13 mouse cellular contexts compared by ENCODE assay signal in the genomic region with DNA sequence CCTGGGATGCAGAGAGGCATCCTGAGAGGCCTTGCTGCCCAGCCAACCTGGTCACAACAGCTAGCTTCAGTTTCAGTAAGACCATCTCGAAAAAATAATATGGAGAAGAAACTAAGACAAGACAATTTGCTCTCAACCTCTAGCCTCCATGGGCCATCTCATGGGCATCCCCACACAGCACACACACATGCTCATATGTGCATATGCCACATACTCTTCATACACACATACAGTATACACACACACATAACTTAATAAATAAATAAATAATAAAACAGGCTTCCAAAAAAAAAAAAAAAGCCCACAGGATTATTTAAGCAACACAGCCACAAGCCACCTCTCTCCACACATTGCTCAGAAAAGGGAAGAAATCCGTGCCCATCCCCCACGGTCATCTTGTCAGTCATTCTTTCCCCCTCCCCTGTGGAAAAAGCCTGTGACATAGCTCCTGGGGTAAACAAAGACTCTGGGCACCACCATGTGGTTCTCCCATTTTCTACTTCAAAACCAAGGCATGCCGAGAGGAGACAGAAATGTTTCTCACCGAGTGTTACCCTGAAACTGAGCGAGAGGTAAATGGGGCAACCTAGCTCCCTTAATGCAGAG. TPM values are rescaled to one million over a fixed set of nuclear protein-coding genes. Genes with fewer than 3 reads are reported as not detected.
DNase-seq lines count a peak whose midpoint lies in the region; ATAC-seq and TF ChIP-seq lines count a peak whose summit lies in the region.
"Had no signal": no experiment of that assay in that cellular context is flagged by ENCODE, and none has a peak within 500 bp of the region (broad histone marks: within the 10 kb centered on the region; RNA-seq: fewer than 3 reads in every experiment).

No protein-coding gene starts in this region.

- H3K9me3 ChIP-seq in hindbrain, embryonic 14.5 days (ENCODE audit: control insufficient read depth, low read length): no peaks in the 10 kb centered on the region
- H3K9me3 ChIP-seq in hindbrain, postnatal 0 days (ENCODE audit: low read length): no peaks in the 10 kb centered on the region
- no peaks in the 10 kb centered on the region for H3K9me3 ChIP-seq in liver, embryonic 14.5 days (ENCODE audit: control insufficient read depth, low read length)
- H3K9me3 ChIP-seq: stomach, embryonic 15.5 days had no signal

- H3K4me2 ChIP-seq in hindbrain, embryonic 14.5 days (replicated peaks): no peak overlapping the region
- no peak overlapping the region for H3K4me2 ChIP-seq in hindbrain, postnatal 0 days (ENCODE audit: low read depth, low read length)
- peak overlapping the region; percentile 24 for H3K4me2 ChIP-seq in liver, embryonic 14.5 days (ENCODE audit: low read depth)
- H3K4me2 ChIP-seq: stomach, embryonic 15.5 days had no signal

- TF ChIP-seq EP300 in liver, embryonic 14.5 days (IDR thresholded peaks at IDR 0.05; ENCODE audit: low read depth): no peak

- ATAC-seq in hindbrain, embryonic 14.5 days (ENCODE audit: low FRiP score): peak; percentile 34; the same call in 1 of the 2 replicates
- ATAC-seq in hindbrain, postnatal 0 days: no peak
- no peak for ATAC-seq in liver, embryonic 14.5 days (ENCODE audit: insufficient read depth)
- ATAC-seq: Patski had no signal

- no peaks in the 10 kb centered on the region for H3K27me3 ChIP-seq in hindbrain, embryonic 14.5 days (ENCODE audit: control insufficient read depth, insufficient read depth, low read length)
- no peaks in the 10 kb centered on the region for H3K27me3 ChIP-seq in hindbrain, postnatal 0 days (ENCODE audit: insufficient read depth, low read length)
- no peaks in the 10 kb centered on the region for H3K27me3 ChIP-seq in liver, embryonic 14.5 days (ENCODE audit: control insufficient read depth, insufficient read depth, low read length)
- H3K27me3 ChIP-seq: Patski; stomach, embryonic 15.5 days had no signal

- no peak for TF ChIP-seq CTCF in hindbrain, postnatal 0 days (IDR thresholded peaks at IDR 0.05; ENCODE audit: low read depth)
- no peak for TF ChIP-seq CTCF in liver, embryonic 14.5 days (IDR thresholded peaks at IDR 0.05; ENCODE audit: low read depth)

- 43% methylated on average over 6 of the region's 6 CpGs for WGBS in hindbrain, embryonic 14.5 days
- 38% methylated on average over 6 of the region's 6 CpGs for WGBS in hindbrain, postnatal 0 days
- WGBS in liver, embryonic 14.5 days (ENCODE audit: insufficient replicate concordance): 26% methylated on average over 6 of the region's 6 CpGs

- H3K4me1 ChIP-seq in hindbrain, embryonic 14.5 days (replicated peaks; ENCODE audit: control insufficient read depth, insufficient read depth, low read length): peaks cover 23% of the 10 kb centered on the region
- H3K4me1 ChIP-seq in hindbrain, postnatal 0 days (ENCODE audit: insufficient read depth, low read length): peaks cover 16% of the 10 kb centered on the region
- H3K4me1 ChIP-seq in liver, embryonic 14.5 days (replicated peaks; ENCODE audit: control insufficient read depth in 2 of 2, insufficient read depth in 2 of 2, low read length in 1 of 2): peaks cover 22 to 25% of the 10 kb centered on the region in 2 experiments

- H3K27ac ChIP-seq in hindbrain, embryonic 14.5 days: no peak overlapping the region
- no peak overlapping the region for H3K27ac ChIP-seq in hindbrain, postnatal 0 days
- no peak overlapping the region for H3K27ac ChIP-seq in liver, embryonic 14.5 days
- H3K27ac ChIP-seq: kidney, postnatal 0 days; stomach, embryonic 15.5 days had no signal

- no peak overlapping the region for H3K4me3 ChIP-seq in hindbrain, embryonic 14.5 days (replicated peaks; ENCODE audit: low read length)
- no peak overlapping the region for H3K4me3 ChIP-seq in hindbrain, postnatal 0 days (ENCODE audit: low read length)
- no peak overlapping the region for H3K4me3 ChIP-seq in liver, embryonic 14.5 days (ENCODE audit: insufficient read depth in 1 of 2, low read depth in 2 of 2, low read length in 2 of 2)
- H3K4me3 ChIP-seq: myocyte; stomach, embryonic 15.5 days had no signal

- peak; percentile 13 to 40 for DNase-seq in cerebellum, postnatal 25 days
- DNase-seq in cerebellum, adult 9-11 months: no peak
- no peak for DNase-seq in hindbrain, embryonic 14.5 days (ENCODE audit: low spot score)
- DNase-seq in hindbrain, postnatal 0 days (ENCODE audit: low spot score): no peak
- DNase-seq in brain, adult 2 months (ENCODE audit: low read depth, low spot score): peak; percentile 71
- DNase-seq in liver, embryonic 14.5 days (ENCODE audit: low read depth in 3 of 3, low spot score in 3 of 3): no peak
- no peak for DNase-seq in c-Kit-positive CD71-positive TER-119-positive erythroid progenitor cells, embryonic 14.5 days (ENCODE audit: low spot score)
- no peak for DNase-seq in adrenal gland, postnatal 14 days
- DNase-seq: adrenal gland, postnatal 25 days had no signal

- no peaks in the 10 kb centered on the region for H3K36me3 ChIP-seq in hindbrain, embryonic 14.5 days (replicated peaks; ENCODE audit: control insufficient read depth, insufficient read depth)
- H3K36me3 ChIP-seq in hindbrain, postnatal 0 days (ENCODE audit: insufficient read depth, low read length): no peaks in the 10 kb centered on the region
- H3K36me3 ChIP-seq in liver, embryonic 14.5 days (replicated peaks; ENCODE audit: control insufficient read depth, insufficient read depth, low read depth): no peaks in the 10 kb centered on the region
- H3K36me3 ChIP-seq: stomach, embryonic 15.5 days had no signal

- no peak overlapping the region for H3K9ac ChIP-seq in hindbrain, embryonic 14.5 days
- no peak overlapping the region for H3K9ac ChIP-seq in hindbrain, postnatal 0 days (replicated peaks; ENCODE audit: low read length)
- no peak overlapping the region for H3K9ac ChIP-seq in liver, embryonic 14.5 days (replicated peaks)
- H3K9ac ChIP-seq: stomach, embryonic 15.5 days had no signal

RNA-seq across cellular contexts. Expression of gene Atp2c1, which starts 7.7 kb away (rescaled TPM):
- polyA plus RNA-seq in hindbrain, embryonic 14.5 days (2014; fragmentation: Nextera tagmentation; extraction: Ambion mirVana): 118 and 139 TPM in 2 replicates
- total RNA-seq in hindbrain, postnatal 0 days (2014; rRNA removed): 120 and 157 TPM in 2 replicates
- polyA plus RNA-seq in hindbrain, postnatal 0 days (2015; fragmentation: Nextera tagmentation; extraction: Ambion mirVana): 66.0 and 68.5 TPM in 2 replicates
- polyA plus RNA-seq in liver, embryonic 14.5 days (2012; rRNA removed): 8.2 and 11.2 TPM in 2 replicates
- 16.8 and 19.4 TPM in 2 replicates for polyA plus RNA-seq in liver, embryonic 14.5 days (2014; fragmentation: Nextera tagmentation; extraction: Ambion mirVana)
- 61.7 and 63.8 TPM in 2 replicates for total RNA-seq in adrenal gland, postnatal 14 days (2021)

Comparison
In these comparisons a context has a peak if more than half of its experiments do, and no peak if none do; other contexts are left out.
1. DNase-seq: peak in cerebellum, postnatal 25 days (2 of 2) and brain, adult 2 months (single experiment); none in cerebellum, adult 9-11 months (single experiment), hindbrain, embryonic 14.5 days (single experiment), hindbrain, postnatal 0 days (single experiment), liver, embryonic 14.5 days (0 of 3), c-Kit-positive CD71-positive TER-119-positive erythroid progenitor cells, embryonic 14.5 days (single experiment) and adrenal gland, postnatal 14 days (single experiment).